Mouse (Mus musculus): ENCODE measurements at regions not wholly inside any gene's neighbourhood (a gene's known extent, or its start where the extent isn't known, plus 50 kb on each side); places are given as distances from the start of the nearest gene placed in this dataset.

- Histone ChIP-seq H3K9ac (replicated peaks; ENCODE audit: low read length) (no peak overlapping the region), H3K27me3 (ENCODE audit: control insufficient read depth, insufficient read depth, low read length) (no peaks in the 10 kb centered on the region), H3K36me3 (replicated peaks; ENCODE audit: control insufficient read depth, insufficient read depth, low read depth, low read length) (no peaks in the 10 kb centered on the region), H3K4me2 (ENCODE audit: low read depth, low read length) (no peak overlapping the region), H3K27ac (replicated peaks; ENCODE audit: low read depth, low read length) (no peak overlapping the region), H3K4me3 (ENCODE audit: low read depth, low read length) (no peak overlapping the region), H3K9me3 (replicated peaks; ENCODE audit: control insufficient read depth, low read length) (no peaks in the 10 kb centered on the region), H3K4me1 (ENCODE audit: control insufficient read depth, insufficient read depth, low read length) (no peaks in the 10 kb centered on the region)
- DNase-seq (ENCODE audit: low spot score): no peak
- ATAC-seq (replicated peaks; ENCODE audit: insufficient number of reproducible peaks, low FRiP score, low TSS enrichment, low read depth): no peak
- 50% methylated on average over 1 of the region's 1 CpGs for WGBS
Measured at GRCm38 (mm10) chr6:88990300-88990685, 88.2 kb downstream of the Tpra1 start.

GRCm38 (mm10) chr6:88995077-88995476 is 93.0 kb downstream of the Tpra1 start:
- Histone ChIP-seq H3K4me3 (ENCODE audit: low read depth, low read length) (no peak overlapping the region), H3K4me2 (ENCODE audit: low read depth, low read length) (no peak overlapping the region), H3K9ac (replicated peaks; ENCODE audit: low read length) (no peak overlapping the region), H3K27ac (replicated peaks; ENCODE audit: low read depth, low read length) (no peak overlapping the region), H3K9me3 (replicated peaks; ENCODE audit: control insufficient read depth, low read length) (no peaks in the 10 kb centered on the region), H3K36me3 (replicated peaks; ENCODE audit: control insufficient read depth, insufficient read depth, low read depth, low read length) (no peaks in the 10 kb centered on the region), H3K27me3 (ENCODE audit: control insufficient read depth, insufficient read depth, low read length) (no peaks in the 10 kb centered on the region), H3K4me1 (ENCODE audit: control insufficient read depth, insufficient read depth, low read length) (no peaks in the 10 kb centered on the region)
- 83% methylated on average over 3 of the region's 3 CpGs for whole genome bisulfite sequencing
- ATAC-seq (replicated peaks; ENCODE audit: insufficient number of reproducible peaks, low FRiP score, low TSS enrichment, low read depth) (no peak), DNase-seq (ENCODE audit: low spot score) (no peak)

- Histone ChIP-seq H3K4me1 (ENCODE audit: control insufficient read depth, insufficient read depth, low read length) (no peaks in the 10 kb centered on the region), H3K9me3 (replicated peaks; ENCODE audit: control insufficient read depth, low read length) (no peaks in the 10 kb centered on the region), H3K4me2 (ENCODE audit: low read depth, low read length) (no peak overlapping the region), H3K9ac (replicated peaks; ENCODE audit: low read length) (no peak overlapping the region), H3K4me3 (ENCODE audit: low read depth, low read length) (no peak overlapping the region), H3K27ac (replicated peaks; ENCODE audit: low read depth, low read length) (no peak overlapping the region), H3K36me3 (replicated peaks; ENCODE audit: control insufficient read depth, insufficient read depth, low read depth, low read length) (no peaks in the 10 kb centered on the region), H3K27me3 (ENCODE audit: control insufficient read depth, insufficient read depth, low read length) (no peaks in the 10 kb centered on the region)
- WGBS: 82% methylated on average over 3 of the region's 3 CpGs
- ATAC-seq (replicated peaks; ENCODE audit: insufficient number of reproducible peaks, low FRiP score, low TSS enrichment, low read depth) (no peak), DNase-seq (ENCODE audit: low spot score) (no peak)
Measured at GRCm38 (mm10) chr6:88998927-88999722, 97.1 kb downstream of the Tpra1 start.

DNA sequence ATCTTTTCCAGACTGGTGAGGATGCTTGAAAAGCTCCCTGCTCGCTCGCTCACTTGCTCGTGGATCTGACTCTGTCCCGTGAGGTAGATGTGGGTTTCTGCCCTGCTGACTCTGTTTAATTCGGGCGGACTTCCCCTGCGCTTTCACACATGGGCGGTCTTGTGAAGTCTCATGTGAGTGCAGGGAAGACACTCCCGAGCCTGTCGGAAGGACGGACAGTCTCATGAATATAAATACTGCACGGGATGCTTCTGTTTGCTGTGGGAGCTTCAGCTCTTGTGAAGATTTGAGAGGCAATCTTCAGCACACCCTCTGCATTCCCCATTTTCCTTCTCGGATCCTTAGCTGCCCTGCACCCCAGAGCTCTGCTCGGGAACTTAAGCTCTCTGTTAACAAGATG is 98.3 kb downstream of the Tpra1 start:
- Histone ChIP-seq H3K27me3 (ENCODE audit: control insufficient read depth, insufficient read depth, low read length) (no peaks in the 10 kb centered on the region), H3K9me3 (replicated peaks; ENCODE audit: control insufficient read depth, low read length) (no peaks in the 10 kb centered on the region), H3K27ac (replicated peaks; ENCODE audit: low read depth, low read length) (no peak overlapping the region), H3K9ac (replicated peaks; ENCODE audit: low read length) (no peak overlapping the region), H3K36me3 (replicated peaks; ENCODE audit: control insufficient read depth, insufficient read depth, low read depth, low read length) (no peaks in the 10 kb centered on the region), H3K4me3 (ENCODE audit: low read depth, low read length) (no peak overlapping the region), H3K4me1 (ENCODE audit: control insufficient read depth, insufficient read depth, low read length) (no peaks in the 10 kb centered on the region), H3K4me2 (ENCODE audit: low read depth, low read length) (no peak overlapping the region)
- WGBS: 31% methylated on average over 14 of the region's 14 CpGs
- no peak for DNase-seq (ENCODE audit: low spot score)
- no peak for ATAC-seq (replicated peaks; ENCODE audit: insufficient number of reproducible peaks, low FRiP score, low TSS enrichment, low read depth)

DNA sequence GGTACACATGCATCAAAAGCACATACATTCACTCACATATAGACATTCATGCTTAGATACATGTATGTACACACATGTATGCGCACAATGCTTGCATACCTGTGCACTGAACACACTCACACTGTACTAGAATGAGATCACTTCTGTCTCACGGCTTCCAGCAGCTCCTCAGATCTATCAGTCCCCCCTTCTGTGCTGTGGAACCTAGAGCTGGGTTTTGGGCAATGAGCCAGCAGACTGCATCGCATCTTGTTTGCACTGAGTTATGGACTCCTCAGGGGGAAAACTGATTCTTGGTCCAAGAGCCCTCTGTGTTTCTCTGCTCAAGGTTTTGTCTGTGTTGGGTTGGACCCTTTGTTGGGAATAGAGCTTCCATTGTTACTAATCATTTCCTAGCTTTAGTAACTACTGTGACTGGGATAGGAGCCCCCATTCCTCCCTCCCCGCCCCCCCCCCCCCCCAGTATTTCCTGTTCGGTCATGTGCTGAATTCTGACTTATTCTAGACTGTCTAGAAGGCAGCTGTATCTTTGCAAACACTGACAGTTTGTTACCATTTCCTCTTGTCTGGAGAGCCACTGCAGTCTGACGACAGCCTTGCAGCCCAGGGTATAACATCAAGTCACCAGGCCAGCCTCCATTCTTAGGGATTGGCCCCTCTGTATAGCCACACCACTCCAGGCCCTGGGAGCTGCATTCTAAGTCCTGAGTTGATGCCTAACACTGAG is 101.3 kb downstream of the Tpra1 start:
- no peak overlapping the region for H3K27ac ChIP-seq (replicated peaks; ENCODE audit: low read depth, low read length)
- no peak overlapping the region for H3K9ac ChIP-seq (replicated peaks; ENCODE audit: low read length)
- no peak for DNase-seq (ENCODE audit: low spot score)
- H3K4me2 ChIP-seq (ENCODE audit: low read depth, low read length): no peak overlapping the region
- no peaks in the 10 kb centered on the region for H3K36me3 ChIP-seq (replicated peaks; ENCODE audit: control insufficient read depth, insufficient read depth, low read depth, low read length)
- no peak for ATAC-seq (replicated peaks; ENCODE audit: insufficient number of reproducible peaks, low FRiP score, low TSS enrichment, low read depth)
- H3K4me1 ChIP-seq (ENCODE audit: control insufficient read depth, insufficient read depth, low read length): no peaks in the 10 kb centered on the region; the same call in 1 of the 2 replicates
- H3K4me3 ChIP-seq (ENCODE audit: low read depth, low read length): no peak overlapping the region
- H3K9me3 ChIP-seq (replicated peaks; ENCODE audit: control insufficient read depth, low read length): no peaks in the 10 kb centered on the region
- 56% methylated on average over 5 of the region's 6 CpGs for WGBS
- H3K27me3 ChIP-seq (ENCODE audit: control insufficient read depth, insufficient read depth, low read length): no peaks in the 10 kb centered on the region

DNA sequence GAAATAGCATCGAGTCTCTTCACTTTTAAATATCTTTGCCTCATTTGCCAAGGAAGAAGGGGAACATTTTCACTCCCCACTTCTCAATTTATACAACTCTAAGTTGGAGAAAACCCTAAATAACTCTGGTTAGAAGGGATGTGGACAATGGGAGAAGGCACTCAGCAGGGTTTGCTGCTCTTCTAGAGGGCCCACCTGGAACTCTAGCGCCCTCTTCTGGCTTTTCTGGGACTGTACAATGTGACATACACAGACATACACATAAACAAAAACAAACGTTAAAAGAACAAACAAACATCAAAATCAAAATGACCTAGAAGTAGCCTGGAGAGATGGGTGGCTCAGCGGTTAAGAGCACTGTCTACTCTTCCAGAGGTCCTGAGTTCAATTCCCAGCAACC is 103.0 kb downstream of the Tpra1 start:
- Histone ChIP-seq H3K4me3 (ENCODE audit: low read depth, low read length) (no peak overlapping the region), H3K27ac (replicated peaks; ENCODE audit: low read depth, low read length) (no peak overlapping the region), H3K4me2 (ENCODE audit: low read depth, low read length) (no peak overlapping the region), H3K9ac (replicated peaks; ENCODE audit: low read length) (no peak overlapping the region), H3K27me3 (ENCODE audit: control insufficient read depth, insufficient read depth, low read length) (no peaks in the 10 kb centered on the region), H3K9me3 (replicated peaks; ENCODE audit: control insufficient read depth, low read length) (no peaks in the 10 kb centered on the region), H3K36me3 (replicated peaks; ENCODE audit: control insufficient read depth, insufficient read depth, low read depth, low read length) (no peaks in the 10 kb centered on the region), H3K4me1 (ENCODE audit: control insufficient read depth, insufficient read depth, low read length) (no peaks in the 10 kb centered on the region; the same call in 1 of the 2 replicates)
- DNase-seq (ENCODE audit: low spot score) (no peak), ATAC-seq (replicated peaks; ENCODE audit: insufficient number of reproducible peaks, low FRiP score, low TSS enrichment, low read depth) (no peak)
- 46% methylated on average over 4 of the region's 4 CpGs for WGBS

DNA sequence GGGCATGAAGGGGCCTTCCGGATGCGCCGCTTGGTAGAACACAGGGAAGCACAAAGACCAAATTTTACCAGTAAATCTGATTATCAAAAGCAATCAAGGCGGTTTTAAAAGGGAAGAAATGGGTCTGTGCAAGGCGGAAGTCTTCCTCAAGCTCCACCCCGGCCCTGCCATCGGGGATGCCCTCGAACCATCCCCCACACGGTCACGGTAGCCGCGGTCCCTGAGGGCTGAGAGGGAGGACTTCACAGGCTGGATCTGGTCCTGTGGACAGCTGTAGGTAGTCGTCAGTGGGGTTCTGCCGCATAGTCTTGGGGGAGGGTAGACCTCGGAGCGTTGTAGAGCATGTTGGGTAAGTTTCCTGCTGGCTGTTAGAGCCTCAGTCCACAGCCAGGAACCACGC is 104.9 kb downstream of the Tpra1 start:
- Histone ChIP-seq H3K9me3 (replicated peaks; ENCODE audit: control insufficient read depth, low read length) (no peaks in the 10 kb centered on the region), H3K36me3 (replicated peaks; ENCODE audit: control insufficient read depth, insufficient read depth, low read depth, low read length) (no peaks in the 10 kb centered on the region), H3K4me1 (ENCODE audit: control insufficient read depth, insufficient read depth, low read length) (no peaks in the 10 kb centered on the region; the same call in 1 of the 2 replicates), H3K4me3 (ENCODE audit: low read depth, low read length) (no peak overlapping the region), H3K27me3 (ENCODE audit: control insufficient read depth, insufficient read depth, low read length) (no peaks in the 10 kb centered on the region), H3K9ac (replicated peaks; ENCODE audit: low read length) (0 out of 2 replicates have a peak overlapping the region, but pooled peaks have one; percentile 10), H3K27ac (replicated peaks; ENCODE audit: low read depth, low read length) (no peak overlapping the region), H3K4me2 (ENCODE audit: low read depth, low read length) (0 out of 2 replicates have a peak overlapping the region, but pooled peaks have one; percentile 4)
- DNase-seq (ENCODE audit: low spot score) (peak; percentile 38), ATAC-seq (replicated peaks; ENCODE audit: insufficient number of reproducible peaks, low FRiP score, low TSS enrichment, low read depth) (no peak; the same call in 1 of the 2 replicates)
- 33% methylated on average over 17 of the region's 17 CpGs for WGBS

DNA sequence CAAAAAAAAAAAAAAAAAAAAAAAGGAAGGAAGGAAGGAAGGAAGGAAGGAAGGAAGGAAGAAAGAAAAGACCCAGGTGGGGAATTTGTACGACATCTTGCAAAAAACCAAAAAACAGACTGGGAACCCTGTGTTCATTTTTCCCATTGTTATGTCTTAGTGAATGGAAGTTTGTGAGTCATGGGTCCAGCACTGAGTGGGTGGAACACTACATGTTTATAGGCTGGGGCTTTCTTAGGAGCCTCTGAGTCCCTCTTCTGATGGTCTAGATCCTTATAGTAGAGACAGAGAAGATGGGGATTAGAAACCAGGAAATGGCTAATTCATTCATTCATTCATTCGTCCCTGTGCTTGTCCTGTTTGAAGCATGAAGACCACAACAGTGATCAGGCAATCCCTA is 105.5 kb downstream of the Tpra1 start:
- H3K27ac ChIP-seq (replicated peaks; ENCODE audit: low read depth, low read length): no peak overlapping the region
- H3K4me2 ChIP-seq (ENCODE audit: low read depth, low read length): no peak overlapping the region

More for the DNA sequence above, 105.5 kb downstream of the Tpra1 start:
- Histone ChIP-seq H3K4me3 (ENCODE audit: low read depth, low read length) (no peak overlapping the region), H3K4me1 (ENCODE audit: control insufficient read depth, insufficient read depth, low read length) (no peaks in the 10 kb centered on the region; the same call in 1 of the 2 replicates), H3K9ac (replicated peaks; ENCODE audit: low read length) (no peak overlapping the region), H3K36me3 (replicated peaks; ENCODE audit: control insufficient read depth, insufficient read depth, low read depth, low read length) (no peaks in the 10 kb centered on the region), H3K27me3 (ENCODE audit: control insufficient read depth, insufficient read depth, low read length) (no peaks in the 10 kb centered on the region), H3K9me3 (replicated peaks; ENCODE audit: control insufficient read depth, low read length) (no peaks in the 10 kb centered on the region)
- ATAC-seq (replicated peaks; ENCODE audit: insufficient number of reproducible peaks, low FRiP score, low TSS enrichment, low read depth) (no peak), DNase-seq (ENCODE audit: low spot score) (no peak)
- 91% methylated on average over 2 of the region's 2 CpGs for WGBS

Measured in embryonic facial prominence, embryonic 11.5 days (tissue).